Mouse (Mus musculus) neural tube, embryonic 11.5 days (tissue): ENCODE data around the gene Prkch. TPM values are rescaled to one million over a fixed set of nuclear protein-coding genes. Genes with fewer than 3 reads are reported as not detected.

ENCODE experiments used
- ATAC-seq: fragments of 200-750 bp; cut with Nextera tagmentation; 2 replicates; pipeline ENCODE4 v1.8.0; 2017; ENCODE audit warnings: moderate number of reproducible peaks, mild to moderate bottlenecking, moderate TSS enrichment, moderate library complexity; ENCODE audit not compliant: insufficient read depth, low FRiP score, low TSS enrichment
- DNase-seq: peaks from one replicate; pipeline ENCODE4 v3.0.0-alpha.2; 2015; ENCODE audit warnings: low spot score
- H3K27ac ChIP-seq: fragments of 300-500 bp; sonication (generic); 2 replicates; pipeline ENCODE4 v1.5.1; 2014; ENCODE audit warnings: low read depth, mild to moderate bottlenecking, low read length
- H3K27me3 ChIP-seq: fragments of 300-500 bp; sonication (generic); 2 replicates; pipeline ENCODE4 v1.6.1; 2014; ENCODE audit warnings: mild to moderate bottlenecking, low read length, mixed read lengths; ENCODE audit not compliant: control insufficient read depth, insufficient read depth
- H3K36me3 ChIP-seq: fragments of 300-500 bp; sonication (generic); 2 replicates; pipeline ENCODE4 v1.6.1; 2014; ENCODE audit warnings: mild to moderate bottlenecking, low read length, moderate library complexity, mixed read lengths; ENCODE audit not compliant: control insufficient read depth, insufficient read depth
- H3K4me1 ChIP-seq: fragments of 300-500 bp; sonication (generic); 2 replicates; pipeline ENCODE4 v1.6.1; 2014; ENCODE audit warnings: low read length, mixed read lengths; ENCODE audit not compliant: control insufficient read depth, insufficient read depth
- H3K4me2 ChIP-seq: fragments of 300-500 bp; sonication (generic); 2 replicates; pipeline ENCODE4 v1.6.1; 2014; ENCODE audit warnings: low read depth, mild to moderate bottlenecking, moderate library complexity
- H3K4me3 ChIP-seq: fragments of 300-500 bp; sonication (generic); 2 replicates; pipeline ENCODE4 v1.5.1; 2014; ENCODE audit warnings: low read depth, low read length
- H3K9ac ChIP-seq: fragments of 300-500 bp; sonication (generic); 2 replicates; pipeline ENCODE4 v1.6.1; 2014; ENCODE audit warnings: mild to moderate bottlenecking, low read length
- H3K9me3 ChIP-seq: fragments of 300-500 bp; sonication (generic); 2 replicates; pipeline ENCODE4 v1.6.1; 2016; ENCODE audit warnings: low read length; ENCODE audit not compliant: control insufficient read depth
- WGBS: fragments of 180-500 bp; shearing (Covaris S2); extraction: QIAGEN DNeasy Blood & Tissue Kit; methylation state at CpG from one replicate; pipeline ENCODE4 v1.1.7; 2014; 5-methylcytosine and 5-hydroxymethylcytosine counted together
- polyA plus RNA-seq: library from polyadenylated mRNA; unstranded; fragments of >200 nt; fragmentation: Nextera tagmentation; extraction: Ambion mirVana; gene quantifications from 2 replicates; pipeline ENCODE4 v1.2.1, GENCODE M21; 2014

The Prkch gene
- polyA plus RNA-seq, 1 experiment from 2014 or later: 11.7 TPM

- H3K4me1 ChIP-seq: no peaks in the 10 kb centered on the region
- H3K27ac ChIP-seq: no peak overlapping the region
- DNase-seq: no peak
- H3K9me3 ChIP-seq: no peaks in the 10 kb centered on the region
- H3K9ac ChIP-seq: no peak overlapping the region
- no peaks in the 10 kb centered on the region for H3K27me3 ChIP-seq
- no peak overlapping the region for H3K4me3 ChIP-seq
- no peak for ATAC-seq
- no peaks in the 10 kb centered on the region for H3K36me3 ChIP-seq
- 55% methylated on average over 1 of the region's 1 CpGs for WGBS
- H3K4me2 ChIP-seq: no peak overlapping the region
Observed at GRCm38 (mm10) chr12:73818801-73819200, 234.2 kb downstream of the Prkch start.

- WGBS: 86% methylated on average over 4 of the region's 4 CpGs
- Histone ChIP-seq H3K36me3 (no peaks in the 10 kb centered on the region), H3K9ac (no peak overlapping the region), H3K27ac (no peak overlapping the region), H3K9me3 (no peaks in the 10 kb centered on the region), H3K4me1 (no peaks in the 10 kb centered on the region), H3K27me3 (no peaks in the 10 kb centered on the region), H3K4me3 (no peak overlapping the region), H3K4me2 (no peak overlapping the region)
- ATAC-seq (no peak), DNase-seq (no peak)
Observed at GRCm38 (mm10) chr12:73821176-73821575, 236.6 kb downstream of the Prkch start.

- DNase-seq: no peak
- Histone ChIP-seq H3K4me2 (no peak overlapping the region), H3K4me3 (no peak overlapping the region), H3K9ac (no peak overlapping the region), H3K27ac (no peak overlapping the region), H3K4me1 (no peaks in the 10 kb centered on the region), H3K36me3 (no peaks in the 10 kb centered on the region), H3K27me3 (no peaks in the 10 kb centered on the region), H3K9me3 (no peaks in the 10 kb centered on the region)
- WGBS: 88% methylated on average over 12 of the region's 12 CpGs
- ATAC-seq: no peak
Observed at GRCm38 (mm10) chr12:73822331-73822730, 237.7 kb downstream of the Prkch start.

- DNase-seq: no peak
Observed at GRCm38 (mm10) chr12:73824828-73825227, 240.2 kb downstream of the Prkch start.

More at GRCm38 (mm10) chr12:73824828-73825227, 240.2 kb downstream of the Prkch start:
- H3K4me3 ChIP-seq: no peak overlapping the region
- 84% methylated on average over 1 of the region's 1 CpGs for WGBS
- H3K27me3 ChIP-seq: no peaks in the 10 kb centered on the region
- H3K4me2 ChIP-seq: no peak overlapping the region
- H3K36me3 ChIP-seq: no peaks in the 10 kb centered on the region
- H3K9ac ChIP-seq: no peak overlapping the region
- H3K27ac ChIP-seq: no peak overlapping the region
- no peaks in the 10 kb centered on the region for H3K4me1 ChIP-seq
- no peaks in the 10 kb centered on the region for H3K9me3 ChIP-seq
- no peak for ATAC-seq

Other genes starting within 250 kb of the Prkch start
- gene Tmem30b, start 38.4 kb upstream of the Prkch start, polyA plus RNA-seq: 2.3 and 2.6 TPM in 2 replicates